Mouse (Mus musculus): Measurements from ENCODE around the gene Trim14.

The Trim14 gene

DNA sequence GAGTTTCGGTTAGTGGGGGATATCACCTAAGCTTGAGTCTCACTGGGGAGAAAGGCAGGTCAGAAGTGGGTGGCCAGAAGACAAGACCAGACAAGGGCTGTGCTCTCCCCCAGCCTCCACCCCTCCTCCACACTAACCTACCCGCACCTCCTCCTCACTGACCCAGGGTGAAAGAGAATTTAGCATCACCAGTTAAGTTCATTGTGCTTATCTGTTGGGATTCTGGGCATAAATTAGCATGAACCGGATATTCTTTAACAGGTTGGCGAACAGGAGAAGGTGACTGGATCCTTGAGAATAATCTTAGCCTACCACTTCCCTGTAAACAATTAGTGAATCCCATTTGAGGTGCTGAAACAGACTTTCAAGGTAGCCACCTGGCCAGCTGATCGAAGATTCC is 60.8 kb downstream of the Trim14 start:
- no peak for DNase-seq (ENCODE audit: low spot score in 2 of 2)

GRCm38 (mm10) chr4:46465740-46466139 is 70.2 kb downstream of the Trim14 start:
- DNase-seq (ENCODE audit: low spot score in 2 of 2), result no peak

- DNase-seq (ENCODE audit: low spot score in 2 of 2), result no peak
Measured at GRCm38 (mm10) chr4:46463130-46463830, 72.7 kb downstream of the Trim14 start.

DNA sequence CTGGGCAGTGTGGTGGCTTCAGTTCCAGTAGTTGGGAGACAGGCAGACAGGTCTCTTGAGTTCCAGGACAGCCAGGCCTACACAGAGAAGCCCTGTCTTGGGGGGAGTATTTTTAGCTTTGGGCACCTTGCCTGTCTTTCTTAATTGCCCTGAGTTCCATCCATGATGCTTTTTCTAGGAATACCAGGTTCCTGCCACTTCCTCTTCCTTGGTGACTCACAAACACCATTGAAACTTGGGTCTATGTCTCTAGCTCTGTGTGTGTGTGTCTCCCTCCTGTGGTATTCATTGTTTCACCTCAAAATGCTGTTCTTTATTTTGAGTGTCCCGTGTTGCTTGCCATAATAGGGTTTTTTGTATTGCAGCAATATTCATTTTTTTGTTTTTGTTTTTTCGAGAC is 77.5 kb downstream of the Trim14 start:
- no peak for DNase-seq (ENCODE audit: low spot score in 2 of 2)

- DNase-seq (ENCODE audit: low spot score in 2 of 2), result no peak
Measured at GRCm38 (mm10) chr4:46457186-46457585, 78.8 kb downstream of the Trim14 start.

DNA sequence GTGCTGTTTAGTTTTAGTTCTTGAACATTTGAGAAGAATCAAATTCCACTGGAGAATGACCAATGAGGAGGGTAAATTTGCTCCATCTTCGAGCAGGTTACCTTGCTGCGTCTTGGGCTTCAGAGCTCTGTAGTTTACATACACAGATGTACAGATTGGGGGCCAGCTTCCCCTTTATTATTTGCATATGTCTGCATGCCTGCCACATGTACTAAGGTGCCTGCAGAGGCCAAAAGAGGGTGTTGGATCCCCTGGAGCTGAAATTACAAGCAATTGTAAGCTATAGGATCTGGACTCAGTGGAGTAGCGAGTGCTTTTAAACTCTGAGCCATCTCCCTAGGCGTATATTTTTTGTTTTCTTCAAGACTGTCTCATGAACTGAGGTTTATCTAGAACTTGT is 79.2 kb downstream of the Trim14 start:
- no peak for DNase-seq (ENCODE audit: low spot score in 2 of 2)

- DNase-seq (ENCODE audit: low spot score in 2 of 2), result no peak
Measured at GRCm38 (mm10) chr4:46454097-46454864, 81.7 kb downstream of the Trim14 start.

DNA sequence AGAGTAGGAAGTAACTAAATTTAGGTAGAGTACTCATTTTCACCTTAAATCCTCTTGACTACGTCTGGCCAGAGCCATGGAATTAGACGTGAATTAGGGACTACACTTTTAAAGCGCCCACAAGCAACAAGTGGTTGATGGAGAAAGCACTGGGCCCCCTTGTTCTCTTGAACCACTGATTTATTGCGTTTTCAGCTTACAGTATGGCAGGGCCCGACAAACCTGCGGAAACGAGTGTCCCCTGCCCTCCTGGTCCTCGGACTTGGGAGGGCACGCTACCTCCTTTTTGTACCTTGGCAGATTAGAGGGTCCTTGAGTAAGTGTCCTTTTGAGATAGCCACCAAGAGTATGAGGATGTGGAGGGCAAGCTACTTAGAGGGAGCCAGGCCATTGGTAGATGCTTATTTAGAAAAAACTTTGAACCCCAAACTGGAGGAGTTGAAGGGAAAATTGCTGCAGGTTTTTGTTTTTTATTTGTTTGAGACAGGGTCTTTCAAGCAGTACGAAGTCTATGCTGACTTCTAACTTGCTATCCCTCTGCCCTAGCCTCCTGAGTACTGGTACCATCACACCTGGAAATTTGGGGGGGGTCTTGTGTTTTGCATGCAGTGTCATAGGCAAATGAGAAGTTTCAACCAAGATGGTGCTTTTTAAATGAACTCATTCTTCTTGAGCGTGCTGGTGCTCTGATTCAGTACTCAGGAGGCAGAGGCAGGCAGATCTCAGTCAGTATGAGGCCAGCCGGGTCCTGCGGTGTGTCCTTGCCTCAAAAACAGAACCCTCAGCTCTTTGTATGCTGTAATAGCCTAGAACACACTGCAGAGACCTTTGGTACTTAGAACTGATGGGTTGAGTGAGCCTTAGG is 82.9 kb downstream of the Trim14 start:
- no peak for DNase-seq (ENCODE audit: low spot score in 2 of 2)

GRCm38 (mm10) chr4:46452481-46452850 is 83.5 kb downstream of the Trim14 start:
- peak; percentile 23 to 29 for DNase-seq (ENCODE audit: low spot score in 2 of 2)

DNA sequence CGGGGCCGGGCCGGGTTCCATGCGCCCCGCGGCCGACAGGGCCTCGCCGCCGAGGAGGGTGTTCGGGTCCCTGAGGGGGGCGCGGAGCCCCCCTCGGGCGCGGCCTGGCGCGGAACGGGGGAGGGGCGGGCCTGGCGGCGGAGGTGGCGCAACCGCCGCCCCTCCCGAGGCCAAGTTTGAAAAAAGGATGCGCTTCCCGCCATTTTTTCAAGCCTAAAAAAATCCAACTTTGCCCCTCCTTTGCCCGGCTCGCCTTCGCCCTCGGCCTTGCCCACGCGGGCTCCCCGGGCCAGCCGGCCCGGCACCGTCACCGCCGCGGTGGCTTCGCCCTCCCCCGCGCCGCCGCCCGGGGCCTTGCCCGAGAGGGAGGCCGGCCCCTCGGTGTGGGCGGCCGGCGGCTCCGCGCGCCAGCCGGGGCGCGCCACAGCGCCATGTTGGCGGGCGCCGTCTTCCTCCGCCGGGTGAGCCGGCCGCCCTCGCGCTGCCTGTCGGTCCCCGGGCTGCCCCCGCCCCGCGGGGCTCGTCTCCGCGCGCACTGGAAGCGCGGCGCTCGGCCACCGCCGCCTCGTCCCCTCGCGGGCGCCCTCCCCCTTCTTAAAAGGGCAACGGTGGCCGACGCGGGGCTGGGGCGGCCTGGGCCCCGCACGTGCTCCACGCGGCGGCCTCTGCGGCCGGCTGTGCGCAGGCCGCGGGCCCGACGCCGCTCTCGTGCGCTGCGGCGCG is 84.0 kb downstream of the Trim14 start:
- peak; percentile 42 to 55 for DNase-seq (ENCODE audit: low spot score in 2 of 2)

- peak; percentile 47 to 54 for DNase-seq (ENCODE audit: low spot score in 2 of 2)
Measured at GRCm38 (mm10) chr4:46451240-46451757, 84.6 kb downstream of the Trim14 start.

- peak; percentile 86 to 88 for DNase-seq (ENCODE audit: low spot score in 2 of 2)
Measured at GRCm38 (mm10) chr4:46450519-46451131, 85.3 kb downstream of the Trim14 start, which contains the start of gene Anp32b. Gene Anp32b, plus strand, starts transcription at chr4:46450902.

DNA sequence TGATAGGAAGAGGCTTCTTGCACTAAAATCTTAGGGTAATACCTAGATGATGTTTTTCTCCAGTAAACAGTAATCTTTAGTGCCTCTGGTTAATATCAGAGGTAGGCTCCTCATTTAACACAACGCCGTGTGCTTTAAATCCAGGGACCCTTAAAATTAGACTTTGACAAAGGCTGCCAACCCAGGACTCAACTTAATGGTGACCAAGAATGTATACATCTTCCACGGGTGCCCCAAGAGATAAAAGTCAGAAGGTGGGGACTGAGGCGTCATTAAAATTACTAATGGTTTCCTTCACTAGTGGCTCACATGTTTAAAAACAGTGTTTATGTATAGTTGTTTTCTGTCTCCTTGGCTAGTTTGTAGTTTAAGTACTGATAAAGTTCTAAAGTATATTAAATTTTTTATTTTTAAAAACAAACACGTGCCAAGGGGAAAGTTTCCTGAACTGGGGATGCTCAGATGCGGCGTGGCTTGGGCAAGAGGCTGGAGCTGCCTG is 85.9 kb downstream of the Trim14 start:
- no peak for DNase-seq (ENCODE audit: low spot score in 2 of 2)

DNA sequence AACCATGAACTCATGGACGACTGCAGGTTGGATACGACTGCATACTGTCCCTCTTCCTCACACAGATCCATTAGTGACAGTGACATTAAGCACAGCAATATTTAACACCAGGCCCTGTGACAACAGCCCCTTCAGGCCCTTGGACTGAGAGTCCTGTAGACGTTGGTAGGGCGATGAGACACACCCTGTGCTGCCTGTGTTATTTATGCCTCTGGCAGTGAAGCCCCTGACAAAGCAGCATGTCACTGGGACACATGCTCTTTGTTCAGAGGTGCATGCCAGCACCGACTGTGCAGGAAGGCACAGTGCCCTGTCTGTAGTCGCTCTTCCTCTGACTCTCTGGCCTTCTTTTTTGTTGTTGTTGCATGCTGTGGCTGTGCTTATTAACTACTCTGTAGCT is 87.1 kb downstream of the Trim14 start:
- DNase-seq (ENCODE audit: low spot score in 2 of 2), result no peak

DNA sequence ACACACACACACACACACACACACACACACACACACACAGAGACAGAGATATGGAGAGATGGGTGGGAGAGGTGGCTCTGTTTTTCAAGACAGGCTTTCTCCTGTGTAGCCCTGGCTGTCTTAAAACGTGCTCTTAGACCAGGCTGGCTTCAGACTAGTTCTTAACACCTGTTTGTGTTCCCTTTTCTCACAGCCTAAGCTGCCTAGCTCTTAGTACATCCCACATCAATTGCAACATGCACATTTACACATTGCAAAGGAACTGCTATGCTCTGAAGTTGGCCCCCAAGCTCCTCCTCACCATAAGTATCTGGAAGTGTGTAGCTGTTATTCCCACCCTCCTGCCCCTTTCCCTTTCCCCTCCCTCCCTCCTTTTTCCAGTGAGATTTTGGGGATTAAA is 88.5 kb downstream of the Trim14 start:
- DNase-seq (ENCODE audit: low spot score in 2 of 2), result no peak

- DNase-seq (ENCODE audit: low spot score in 2 of 2), result no peak
Measured at GRCm38 (mm10) chr4:46445237-46445945, 90.5 kb downstream of the Trim14 start.
